Mouse (Mus musculus): Measurements from ENCODE around the gene Sema3a. TPM values are rescaled to one million over a fixed set of nuclear protein-coding genes. Genes with fewer than 3 reads are reported as not detected.

Sema3a gene
- total RNA-seq (2023; ENCODE audit: inconsistent age) = not detected in 4 replicates

DNA sequence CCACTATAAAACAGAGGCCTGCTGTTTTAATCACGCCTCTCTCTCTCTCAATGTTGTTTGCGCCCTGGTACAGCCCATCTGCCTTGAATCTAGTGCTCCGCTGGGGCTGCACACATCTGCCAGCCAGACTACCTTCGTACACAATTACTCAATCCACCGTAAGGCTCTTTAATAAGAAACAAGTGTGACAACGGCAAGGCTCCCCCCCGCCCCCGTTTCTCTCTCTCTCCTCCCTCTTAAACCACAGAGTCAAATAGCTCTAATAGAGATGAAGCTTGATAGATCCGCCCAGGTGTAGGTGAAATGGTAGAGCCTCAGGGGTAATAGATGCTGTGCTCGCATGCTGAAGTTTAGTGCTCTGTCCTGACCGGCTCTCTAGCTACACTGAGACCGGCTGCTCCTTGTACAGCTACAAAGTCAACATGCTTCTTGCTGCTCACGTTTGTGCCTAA, at the start of gene Sema3a:
Sema3a (plus strand) TSS at position 174 of the 452 bp plus-strand sequence.

